Mouse (Mus musculus): ENCODE results near the gene Fancc. TPM values are rescaled to one million over a fixed set of nuclear protein-coding genes. Genes with fewer than 3 reads are reported as not detected.

Fancc gene
- polyA plus RNA-seq, 1 experiment = 9.0 TPM

DNA sequence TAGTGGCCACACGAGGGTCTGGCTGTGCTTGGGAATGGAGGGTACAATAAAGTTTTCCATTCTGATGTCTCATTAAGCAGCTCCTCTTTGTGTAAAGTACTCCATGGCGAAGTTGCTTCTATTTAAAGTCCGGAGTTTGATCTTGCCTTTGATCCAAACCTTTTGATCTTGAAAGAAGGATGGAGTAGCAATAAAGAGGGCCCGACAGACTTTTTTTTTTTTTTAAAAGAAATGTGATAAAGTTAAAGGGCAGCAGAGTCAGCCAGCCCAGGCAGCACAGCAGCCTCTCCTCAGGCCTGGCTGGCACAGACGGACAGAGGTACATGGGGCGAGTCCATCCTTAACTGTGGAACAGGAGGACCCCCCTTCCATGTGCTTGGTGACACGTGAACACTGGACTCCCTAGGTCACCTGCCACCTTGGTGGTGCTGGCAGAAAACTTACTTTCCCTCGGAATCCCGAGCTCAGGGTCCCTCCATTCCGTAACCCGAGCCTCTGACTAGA is 257.7 kb downstream of the Fancc start:
- DNase-seq = no peak
- peaks cover 32% of the 10 kb centered on the region for H3K4me1 ChIP-seq (ENCODE audit: control insufficient read depth, insufficient read depth, low read length)

DNA sequence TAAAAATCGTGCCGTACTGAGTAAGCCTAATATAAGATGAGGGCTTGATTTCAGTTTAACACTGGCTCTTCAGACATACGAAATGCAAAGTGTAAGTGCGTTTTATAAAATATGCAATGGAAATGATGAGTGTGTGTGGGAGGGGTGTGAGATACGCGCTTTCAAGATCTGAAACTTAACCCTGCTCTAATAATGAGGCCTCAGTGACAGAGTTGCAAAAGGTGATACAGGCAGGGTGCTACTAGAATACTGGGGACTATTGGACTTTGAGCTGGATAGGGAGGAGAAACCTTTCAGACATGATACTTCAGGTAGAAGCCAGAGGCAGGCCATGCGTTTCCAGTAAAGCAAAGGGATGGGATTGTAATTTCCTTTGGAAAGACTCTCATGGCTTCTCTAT is 259.0 kb downstream of the Fancc start:
- Histone ChIP-seq H3K27me3 (replicated peaks; ENCODE audit: control insufficient read depth, insufficient read depth, low read length) (no peaks in the 10 kb centered on the region), H3K36me3 (ENCODE audit: control insufficient read depth, insufficient read depth, low read length) (no peaks in the 10 kb centered on the region), H3K27ac (ENCODE audit: insufficient read depth, low read depth, low read length) (peak overlapping the region; percentile 54), H3K4me1 (ENCODE audit: control insufficient read depth, insufficient read depth, low read length) (peaks cover 31% of the 10 kb centered on the region), H3K4me3 (ENCODE audit: insufficient read depth, low read depth, low read length) (no peak overlapping the region)
- peak; percentile 70 for DNase-seq
- WGBS = 64% methylated on average over 7 of the region's 7 CpGs
- TF ChIP-seq POLR2A (IDR thresholded peaks at IDR 0.05; ENCODE audit: low read depth, low read length) (no peak), CTCF (conservative IDR thresholded peaks at IDR 0.05; ENCODE audit: insufficient read depth, insufficient read length, low read depth, low read length) (no peak)

More for the DNA sequence above, 257.7 kb downstream of the Fancc start:
- no peaks in the 10 kb centered on the region for H3K36me3 ChIP-seq (ENCODE audit: control insufficient read depth, insufficient read depth, low read length)
- H3K27ac ChIP-seq (ENCODE audit: insufficient read depth, low read depth, low read length) = peak overlapping the region; percentile 90
- 7% methylated on average over 11 of the region's 11 CpGs for WGBS
- peak overlapping the region; percentile 49 for H3K4me3 ChIP-seq (ENCODE audit: insufficient read depth, low read depth, low read length)
- no peaks in the 10 kb centered on the region for H3K27me3 ChIP-seq (replicated peaks; ENCODE audit: control insufficient read depth, insufficient read depth, low read length)
- TF ChIP-seq POLR2A (IDR thresholded peaks at IDR 0.05; ENCODE audit: low read depth, low read length) (no peak), CTCF (conservative IDR thresholded peaks at IDR 0.05; ENCODE audit: insufficient read depth, insufficient read length, low read depth, low read length) (no peak)

DNA sequence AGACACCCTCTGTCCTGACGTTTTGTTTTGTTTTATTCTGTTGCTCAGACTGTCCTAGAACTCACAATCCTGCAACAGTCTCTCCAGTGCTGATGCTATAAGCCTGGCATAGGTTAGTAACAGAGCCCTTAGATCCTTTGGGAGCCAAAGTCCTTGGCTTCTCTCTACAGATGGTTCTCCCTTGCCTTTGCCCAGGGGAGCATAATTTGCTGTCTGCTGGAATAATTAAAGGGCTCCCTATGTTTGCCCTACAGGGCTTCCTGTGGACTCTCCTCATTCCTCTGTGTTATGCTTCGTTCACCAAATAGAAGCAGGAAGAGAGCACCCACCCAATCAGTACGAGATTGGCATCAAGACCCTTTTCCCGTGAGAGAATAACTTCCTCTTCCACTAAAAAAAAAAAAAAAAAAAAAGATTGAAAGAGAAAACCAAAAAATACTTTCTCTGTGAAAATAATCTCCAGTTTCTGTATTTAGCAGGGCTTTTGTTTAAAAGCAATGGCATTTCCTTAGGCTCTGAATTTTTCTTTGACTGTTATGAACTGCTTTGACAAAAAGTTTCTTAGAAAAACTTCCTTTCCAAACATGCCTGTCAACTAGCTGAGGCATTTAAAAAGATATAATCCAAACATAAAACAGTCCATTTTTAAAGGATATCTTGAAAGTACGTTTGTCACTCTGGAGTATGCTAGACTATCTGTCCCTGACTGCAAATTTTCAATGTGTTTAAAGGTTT is 260.8 kb downstream of the Fancc start:
- no peak for TF ChIP-seq CTCF (conservative IDR thresholded peaks at IDR 0.05; ENCODE audit: insufficient read depth, insufficient read length, low read depth, low read length)
- TF ChIP-seq POLR2A (IDR thresholded peaks at IDR 0.05; ENCODE audit: low read depth, low read length) = no peak
- 32% methylated on average over 5 of the region's 5 CpGs for WGBS
- peaks cover 29% of the 10 kb centered on the region for H3K4me1 ChIP-seq (ENCODE audit: control insufficient read depth, insufficient read depth, low read length)
- H3K4me3 ChIP-seq (ENCODE audit: insufficient read depth, low read depth, low read length) = no peak overlapping the region
- H3K27ac ChIP-seq (ENCODE audit: insufficient read depth, low read depth, low read length) = peak overlapping the region; percentile 85
- H3K36me3 ChIP-seq (ENCODE audit: control insufficient read depth, insufficient read depth, low read length) = no peaks in the 10 kb centered on the region
- H3K27me3 ChIP-seq (replicated peaks; ENCODE audit: control insufficient read depth, insufficient read depth, low read length) = no peaks in the 10 kb centered on the region
- peak; percentile 52 for DNase-seq

DNA sequence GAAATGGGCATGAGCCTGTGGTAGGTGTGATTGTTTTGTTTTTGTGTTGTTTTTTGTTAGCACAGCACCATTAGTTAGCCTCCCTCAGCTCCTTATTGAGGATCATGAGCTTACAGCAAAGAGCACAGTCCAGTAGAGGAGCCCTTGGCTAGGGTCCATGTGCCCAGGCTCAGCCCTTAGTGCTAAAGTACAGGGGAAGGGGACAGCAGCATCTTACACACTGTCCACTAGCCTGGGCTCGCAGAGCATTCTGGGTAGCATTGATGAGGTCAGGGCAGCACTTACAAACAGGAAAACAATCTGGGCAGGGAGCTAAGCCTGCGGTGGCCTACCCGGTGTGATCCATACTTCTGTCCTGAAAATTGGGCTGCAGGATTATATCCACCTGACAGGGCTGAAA is 261.5 kb downstream of the Fancc start:
- 31% methylated on average over 3 of the region's 3 CpGs for WGBS
- Histone ChIP-seq H3K4me3 (ENCODE audit: insufficient read depth, low read depth, low read length) (no peak overlapping the region), H3K27me3 (replicated peaks; ENCODE audit: control insufficient read depth, insufficient read depth, low read length) (no peaks in the 10 kb centered on the region), H3K4me1 (ENCODE audit: control insufficient read depth, insufficient read depth, low read length) (peaks cover 33% of the 10 kb centered on the region), H3K36me3 (ENCODE audit: control insufficient read depth, insufficient read depth, low read length) (no peaks in the 10 kb centered on the region), H3K27ac (ENCODE audit: insufficient read depth, low read depth, low read length) (peak overlapping the region; percentile 85)
- peak; percentile 93 for DNase-seq
- TF ChIP-seq CTCF (conservative IDR thresholded peaks at IDR 0.05; ENCODE audit: insufficient read depth, insufficient read length, low read depth, low read length) (no peak), POLR2A (IDR thresholded peaks at IDR 0.05; ENCODE audit: low read depth, low read length) (no peak)

Other genes with a start within 250 kb of the Fancc start
- gene Ptch1, start 76.3 kb upstream of the Fancc start, polyA plus RNA-seq (2012; rRNA removed) = 17.5 and 19.6 TPM in 2 replicates

Measured in kidney, adult 2 months (tissue).